Mouse (Mus musculus): ENCODE data around the gene Snx9. TPM values are rescaled to one million over a fixed set of nuclear protein-coding genes. Genes with fewer than 3 reads are reported as not detected.

The Snx9 gene
- polyA plus RNA-seq (2016; fragmentation: Nextera tagmentation; extraction: Ambion mirVana) = 28.9 and 30.6 TPM in 2 replicates

- Histone ChIP-seq H3K27me3 (no peaks in the 10 kb centered on the region), H3K4me3 (replicated peaks) (peak within 1 kb of the TSS; percentile 87), H3K9ac (replicated peaks) (peak within 1 kb of the TSS; percentile 97), H3K36me3 (no peaks in the 10 kb centered on the region), H3K27ac (peak within 1 kb of the TSS; percentile 100), H3K9me3 (peaks cover 6% of the 10 kb centered on the region; the same call in 1 of the 2 replicates), H3K4me2 (peak within 1 kb of the TSS; percentile 65), H3K4me1 (replicated peaks) (peaks cover 11% of the 10 kb centered on the region)
- peak; percentile 85 for ATAC-seq (ENCODE audit: insufficient number of reproducible peaks, insufficient read depth, low FRiP score, low TSS enrichment, low read depth)
- 1% methylated on average over 71 of the region's 131 CpGs for whole genome bisulfite sequencing
Measured at GRCm38 (mm10) chr17:5841128-5841942, at the start of gene Snx9. Gene Snx9 (plus strand): TSS chr17:5841329.

- 89% methylated on average over 12 of the region's 12 CpGs for WGBS
- H3K9ac ChIP-seq (replicated peaks) = no peak overlapping the region
- no peak overlapping the region for H3K4me2 ChIP-seq
- no peaks in the 10 kb centered on the region for H3K36me3 ChIP-seq
- H3K9me3 ChIP-seq = 0 out of 2 replicates have a peak, but pooled peaks cover 5% of the 10 kb centered on the region
- no peaks in the 10 kb centered on the region for H3K27me3 ChIP-seq
- H3K4me1 ChIP-seq (replicated peaks) = no peaks in the 10 kb centered on the region
- no peak overlapping the region for H3K27ac ChIP-seq
- no peak for ATAC-seq (ENCODE audit: insufficient number of reproducible peaks, insufficient read depth, low FRiP score, low TSS enrichment, low read depth)
- H3K4me3 ChIP-seq (replicated peaks) = no peak overlapping the region
Measured at GRCm38 (mm10) chr17:5792164-5792791, 48.9 kb upstream of the Snx9 start.

- ATAC-seq (ENCODE audit: insufficient number of reproducible peaks, insufficient read depth, low FRiP score, low TSS enrichment, low read depth) = no peak
- H3K9ac ChIP-seq (replicated peaks) = no peak overlapping the region
- no peak overlapping the region for H3K4me2 ChIP-seq
- no peaks in the 10 kb centered on the region for H3K27me3 ChIP-seq
- no peaks in the 10 kb centered on the region for H3K36me3 ChIP-seq
- H3K4me3 ChIP-seq (replicated peaks) = no peak overlapping the region
- 0 out of 2 replicates have a peak, but pooled peaks cover 2% of the 10 kb centered on the region for H3K4me1 ChIP-seq (replicated peaks)
- WGBS = 80% methylated on average over 4 of the region's 4 CpGs
- H3K27ac ChIP-seq = no peak overlapping the region
- H3K9me3 ChIP-seq = no peaks in the 10 kb centered on the region
Measured at GRCm38 (mm10) chr17:5793593-5793992, 47.5 kb upstream of the Snx9 start.

GRCm38 (mm10) chr17:5794276-5794675, 46.9 kb upstream of the Snx9 start:
- H3K27me3 ChIP-seq = no peaks in the 10 kb centered on the region
- no peak for ATAC-seq (ENCODE audit: insufficient number of reproducible peaks, insufficient read depth, low FRiP score, low TSS enrichment, low read depth)
- H3K9ac ChIP-seq (replicated peaks) = no peak overlapping the region
- no peaks in the 10 kb centered on the region for H3K36me3 ChIP-seq
- 0 out of 2 replicates have a peak, but pooled peaks cover 2% of the 10 kb centered on the region for H3K4me1 ChIP-seq (replicated peaks)
- no peak overlapping the region for H3K4me3 ChIP-seq (replicated peaks)
- no peaks in the 10 kb centered on the region for H3K9me3 ChIP-seq
- no peak overlapping the region for H3K4me2 ChIP-seq
- H3K27ac ChIP-seq = no peak overlapping the region
- 68% methylated on average over 5 of the region's 5 CpGs for WGBS

- WGBS = 73% methylated on average over 5 of the region's 5 CpGs
- no peaks in the 10 kb centered on the region for H3K9me3 ChIP-seq
- H3K36me3 ChIP-seq = no peaks in the 10 kb centered on the region
- H3K9ac ChIP-seq (replicated peaks) = no peak overlapping the region
- H3K4me2 ChIP-seq = no peak overlapping the region
- no peak overlapping the region for H3K4me3 ChIP-seq (replicated peaks)
- H3K4me1 ChIP-seq (replicated peaks) = 0 out of 2 replicates have a peak, but pooled peaks cover 2% of the 10 kb centered on the region
- ATAC-seq (ENCODE audit: insufficient number of reproducible peaks, insufficient read depth, low FRiP score, low TSS enrichment, low read depth) = no peak
- no peak overlapping the region for H3K27ac ChIP-seq
- H3K27me3 ChIP-seq = no peaks in the 10 kb centered on the region
Measured at GRCm38 (mm10) chr17:5795369-5795768, 45.8 kb upstream of the Snx9 start.

GRCm38 (mm10) chr17:5795878-5796277, 45.3 kb upstream of the Snx9 start:
- WGBS = 3% methylated on average over 5 of the region's 5 CpGs

GRCm38 (mm10) chr17:5797124-5797760, 43.9 kb upstream of the Snx9 start:
- no peak overlapping the region for H3K27ac ChIP-seq
- 78% methylated on average over 5 of the region's 5 CpGs for WGBS
- no peak for ATAC-seq (ENCODE audit: insufficient number of reproducible peaks, insufficient read depth, low FRiP score, low TSS enrichment, low read depth)

More at GRCm38 (mm10) chr17:5795878-5796277, 45.3 kb upstream of the Snx9 start:
- no peak overlapping the region for H3K4me2 ChIP-seq
- H3K27ac ChIP-seq = no peak overlapping the region
- no peaks in the 10 kb centered on the region for H3K27me3 ChIP-seq
- 0 out of 2 replicates have a peak, but pooled peaks cover 2% of the 10 kb centered on the region for H3K4me1 ChIP-seq (replicated peaks)
- ATAC-seq (ENCODE audit: insufficient number of reproducible peaks, insufficient read depth, low FRiP score, low TSS enrichment, low read depth) = peak; percentile 64; the same call in 1 of the 2 replicates
- H3K9me3 ChIP-seq = no peaks in the 10 kb centered on the region
- no peak overlapping the region for H3K4me3 ChIP-seq (replicated peaks)
- H3K9ac ChIP-seq (replicated peaks) = no peak overlapping the region
- H3K36me3 ChIP-seq = no peaks in the 10 kb centered on the region

GRCm38 (mm10) chr17:5798221-5798801, 42.8 kb upstream of the Snx9 start:
- H3K9ac ChIP-seq (replicated peaks) = no peak overlapping the region
- ATAC-seq (ENCODE audit: insufficient number of reproducible peaks, insufficient read depth, low FRiP score, low TSS enrichment, low read depth) = no peak
- no peak overlapping the region for H3K4me3 ChIP-seq (replicated peaks)
- H3K27me3 ChIP-seq = no peaks in the 10 kb centered on the region
- 55% methylated on average over 13 of the region's 13 CpGs for WGBS
- no peak overlapping the region for H3K4me2 ChIP-seq
- no peaks in the 10 kb centered on the region for H3K36me3 ChIP-seq
- no peak overlapping the region for H3K27ac ChIP-seq
- H3K4me1 ChIP-seq (replicated peaks) = 0 out of 2 replicates have a peak, but pooled peaks cover 2% of the 10 kb centered on the region
- no peaks in the 10 kb centered on the region for H3K9me3 ChIP-seq

More at GRCm38 (mm10) chr17:5797124-5797760, 43.9 kb upstream of the Snx9 start:
- Histone ChIP-seq H3K9me3 (no peaks in the 10 kb centered on the region), H3K4me1 (replicated peaks) (0 out of 2 replicates have a peak, but pooled peaks cover 2% of the 10 kb centered on the region), H3K4me3 (replicated peaks) (no peak overlapping the region), H3K36me3 (no peaks in the 10 kb centered on the region), H3K9ac (replicated peaks) (no peak overlapping the region), H3K4me2 (no peak overlapping the region), H3K27me3 (no peaks in the 10 kb centered on the region)

- Histone ChIP-seq H3K4me1 (replicated peaks) (peaks cover 2% of the 10 kb centered on the region; the same call in 1 of the 2 replicates), H3K9ac (replicated peaks) (no peak overlapping the region), H3K9me3 (no peaks in the 10 kb centered on the region), H3K4me2 (no peak overlapping the region), H3K27me3 (no peaks in the 10 kb centered on the region), H3K4me3 (replicated peaks) (no peak overlapping the region), H3K36me3 (no peaks in the 10 kb centered on the region), H3K27ac (no peak overlapping the region)
- ATAC-seq (ENCODE audit: insufficient number of reproducible peaks, insufficient read depth, low FRiP score, low TSS enrichment, low read depth) = no peak
- 77% methylated on average over 5 of the region's 5 CpGs for WGBS
Measured at GRCm38 (mm10) chr17:5798900-5799299, 42.2 kb upstream of the Snx9 start.

GRCm38 (mm10) chr17:5799396-5800021, 41.6 kb upstream of the Snx9 start:
- no peak overlapping the region for H3K4me2 ChIP-seq
- WGBS = 80% methylated on average over 17 of the region's 17 CpGs
- no peaks in the 10 kb centered on the region for H3K36me3 ChIP-seq
- H3K4me1 ChIP-seq (replicated peaks) = peaks cover 9% of the 10 kb centered on the region; the same call in 1 of the 2 replicates
- no peaks in the 10 kb centered on the region for H3K27me3 ChIP-seq
- H3K9me3 ChIP-seq = no peaks in the 10 kb centered on the region
- no peak overlapping the region for H3K9ac ChIP-seq (replicated peaks)
- no peak overlapping the region for H3K4me3 ChIP-seq (replicated peaks)
- no peak for ATAC-seq (ENCODE audit: insufficient number of reproducible peaks, insufficient read depth, low FRiP score, low TSS enrichment, low read depth)
- H3K27ac ChIP-seq = no peak overlapping the region

Measured in limb, embryonic 12.5 days (tissue).